Mouse (Mus musculus) spleen, adult 2 months (tissue): ENCODE results near the gene Pbx3.

ENCODE experiments used
- CTCF ChIP-seq: fragments of 200-500 bp; IDR thresholded peaks from 2 replicates; pipeline ENCODE4 v1.5.1; 2011; ENCODE audit warnings: mild to moderate bottlenecking, inconsistent platforms; ENCODE audit not compliant: insufficient read depth, insufficient read length, insufficient replicate concordance; ENCODE audit errors: extremely low read depth
- POLR2A ChIP-seq: fragments of 200-500 bp; IDR thresholded peaks from 2 replicates; pipeline ENCODE4 v1.6.1; 2011; ENCODE audit warnings: low read depth, low read length, inconsistent platforms

DNA sequence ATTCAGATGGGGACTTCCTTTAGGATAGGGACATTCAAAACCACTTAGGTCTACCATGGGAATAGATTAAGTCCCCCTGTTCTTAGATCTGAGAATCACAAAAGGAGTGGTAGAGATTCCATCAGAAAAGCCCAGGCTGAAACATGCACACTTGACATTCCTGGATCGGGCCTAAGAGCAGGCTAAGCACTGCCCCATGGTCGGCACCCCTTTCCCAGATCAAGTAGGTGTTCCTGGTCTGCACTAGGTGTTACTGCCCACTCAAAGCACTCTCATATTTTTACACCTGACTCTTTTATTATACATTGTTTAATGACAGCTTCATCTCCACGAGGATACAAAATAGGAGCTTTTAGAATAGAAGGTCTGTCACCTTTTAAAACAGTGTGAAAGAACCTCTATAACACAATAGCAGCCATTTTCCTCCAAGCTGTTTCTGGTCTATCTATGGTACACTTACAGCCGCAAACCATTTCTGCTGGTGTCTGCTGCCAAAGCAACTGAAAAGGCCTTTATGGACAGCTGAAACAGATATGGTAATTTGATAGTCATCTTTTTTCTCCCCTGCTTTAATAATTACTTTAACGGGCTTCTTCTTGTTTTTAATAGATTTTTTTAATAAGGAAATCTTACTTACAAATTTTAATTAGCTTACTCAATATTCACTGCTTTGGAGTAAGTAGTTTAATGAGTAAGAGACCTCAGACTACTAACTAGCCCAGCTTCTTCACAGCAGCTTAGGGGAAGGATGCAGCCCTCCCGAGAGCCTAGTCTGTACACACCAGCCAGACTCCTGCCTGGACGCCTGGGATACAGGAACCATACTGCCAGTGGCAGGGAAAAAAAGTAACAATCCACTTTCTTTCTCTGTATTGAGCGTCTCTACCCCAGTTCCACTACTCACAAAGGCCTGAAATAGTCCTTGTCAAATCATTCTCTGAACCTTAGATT lies 178.8 kb downstream of the Pbx3 start:
- TF ChIP-seq CTCF (no peak), POLR2A (no peak)
